Mouse (Mus musculus): ENCODE results near the gene Tmem108. TPM values are rescaled to one million over a fixed set of nuclear protein-coding genes. Genes with fewer than 3 reads are reported as not detected.

The Tmem108 gene
- polyA plus RNA-seq (2015; fragmentation: Nextera tagmentation; extraction: Ambion mirVana): 9.6 and 10.0 TPM in 2 replicates

GRCm38 (mm10) chr9:103761647-103762084, at the start of gene Tmem108:
Gene Tmem108, minus strand, starts transcription at chr9:103761837.
- Histone ChIP-seq H3K4me1 (peaks cover 14% of the 10 kb centered on the region), H3K4me2 (peak within 1 kb of the TSS; percentile 97), H3K9ac (peak within 1 kb of the TSS; percentile 74), H3K36me3 (no peaks in the 10 kb centered on the region), H3K27ac (no peak within 1 kb of the TSS), H3K4me3 (peak within 1 kb of the TSS; percentile 65), H3K9me3 (no peaks in the 10 kb centered on the region), H3K27me3 (peaks cover 31% of the 10 kb centered on the region)
- WGBS: under 1% methylated on average over 51 of the region's 51 CpGs
- ATAC-seq (ENCODE audit: insufficient number of reproducible peaks, insufficient read depth, low FRiP score, low TSS enrichment, low read depth): peak; percentile 90

GRCm38 (mm10) chr9:103789029-103789428, 27.4 kb upstream of the Tmem108 start:
- no peak overlapping the region for H3K9ac ChIP-seq
- H3K9me3 ChIP-seq: no peaks in the 10 kb centered on the region
- H3K4me2 ChIP-seq: no peak overlapping the region
- no peak overlapping the region for H3K4me3 ChIP-seq
- no peak overlapping the region for H3K27ac ChIP-seq
- ATAC-seq (ENCODE audit: insufficient number of reproducible peaks, insufficient read depth, low FRiP score, low TSS enrichment, low read depth): no peak
- H3K4me1 ChIP-seq: no peaks in the 10 kb centered on the region
- WGBS: 85% methylated on average over 1 of the region's 1 CpGs
- no peaks in the 10 kb centered on the region for H3K36me3 ChIP-seq
- H3K27me3 ChIP-seq: no peaks in the 10 kb centered on the region

GRCm38 (mm10) chr9:103784156-103784555, 22.5 kb upstream of the Tmem108 start:
- Histone ChIP-seq H3K9me3 (no peaks in the 10 kb centered on the region), H3K4me3 (no peak overlapping the region), H3K27me3 (no peaks in the 10 kb centered on the region), H3K4me2 (no peak overlapping the region), H3K4me1 (no peaks in the 10 kb centered on the region), H3K27ac (no peak overlapping the region), H3K9ac (no peak overlapping the region), H3K36me3 (no peaks in the 10 kb centered on the region)
- WGBS: 81% methylated on average over 4 of the region's 4 CpGs
- no peak for ATAC-seq (ENCODE audit: insufficient number of reproducible peaks, insufficient read depth, low FRiP score, low TSS enrichment, low read depth)

GRCm38 (mm10) chr9:103783276-103783675, 21.6 kb upstream of the Tmem108 start:
- Histone ChIP-seq H3K27ac (no peak overlapping the region), H3K4me1 (no peaks in the 10 kb centered on the region), H3K27me3 (no peaks in the 10 kb centered on the region), H3K9me3 (no peaks in the 10 kb centered on the region), H3K9ac (no peak overlapping the region), H3K4me2 (no peak overlapping the region), H3K36me3 (no peaks in the 10 kb centered on the region), H3K4me3 (no peak overlapping the region)
- 63% methylated on average over 16 of the region's 16 CpGs for WGBS
- no peak for ATAC-seq (ENCODE audit: insufficient number of reproducible peaks, insufficient read depth, low FRiP score, low TSS enrichment, low read depth)

- no peak overlapping the region for H3K4me2 ChIP-seq
- no peak overlapping the region for H3K27ac ChIP-seq
- H3K27me3 ChIP-seq: no peaks in the 10 kb centered on the region
- no peaks in the 10 kb centered on the region for H3K4me1 ChIP-seq
- WGBS: 77% methylated on average over 7 of the region's 7 CpGs
- no peak overlapping the region for H3K9ac ChIP-seq
- H3K36me3 ChIP-seq: no peaks in the 10 kb centered on the region
- H3K4me3 ChIP-seq: no peak overlapping the region
- ATAC-seq (ENCODE audit: insufficient number of reproducible peaks, insufficient read depth, low FRiP score, low TSS enrichment, low read depth): no peak
- H3K9me3 ChIP-seq: no peaks in the 10 kb centered on the region
Measured at GRCm38 (mm10) chr9:103782306-103782705, 20.7 kb upstream of the Tmem108 start.

GRCm38 (mm10) chr9:103781407-103781806, 19.8 kb upstream of the Tmem108 start:
- Histone ChIP-seq H3K36me3 (no peaks in the 10 kb centered on the region), H3K9ac (no peak overlapping the region), H3K27me3 (no peaks in the 10 kb centered on the region), H3K27ac (no peak overlapping the region), H3K4me2 (no peak overlapping the region), H3K9me3 (no peaks in the 10 kb centered on the region), H3K4me3 (no peak overlapping the region), H3K4me1 (no peaks in the 10 kb centered on the region)
- no peak for ATAC-seq (ENCODE audit: insufficient number of reproducible peaks, insufficient read depth, low FRiP score, low TSS enrichment, low read depth)
- 72% methylated on average over 7 of the region's 7 CpGs for WGBS

GRCm38 (mm10) chr9:103780598-103780997, 19.0 kb upstream of the Tmem108 start:
- no peaks in the 10 kb centered on the region for H3K36me3 ChIP-seq
- H3K4me2 ChIP-seq: no peak overlapping the region
- WGBS: 86% methylated on average over 4 of the region's 4 CpGs
- no peaks in the 10 kb centered on the region for H3K27me3 ChIP-seq
- H3K4me3 ChIP-seq: no peak overlapping the region
- no peak for ATAC-seq (ENCODE audit: insufficient number of reproducible peaks, insufficient read depth, low FRiP score, low TSS enrichment, low read depth)
- no peaks in the 10 kb centered on the region for H3K4me1 ChIP-seq
- H3K27ac ChIP-seq: no peak overlapping the region
- no peak overlapping the region for H3K9ac ChIP-seq
- no peaks in the 10 kb centered on the region for H3K9me3 ChIP-seq

GRCm38 (mm10) chr9:103778185-103778584, 16.5 kb upstream of the Tmem108 start:
- no peak overlapping the region for H3K9ac ChIP-seq
- H3K9me3 ChIP-seq: no peaks in the 10 kb centered on the region
- no peaks in the 10 kb centered on the region for H3K4me1 ChIP-seq
- no peak overlapping the region for H3K4me3 ChIP-seq
- no peaks in the 10 kb centered on the region for H3K36me3 ChIP-seq
- no peak for ATAC-seq (ENCODE audit: insufficient number of reproducible peaks, insufficient read depth, low FRiP score, low TSS enrichment, low read depth)
- no peaks in the 10 kb centered on the region for H3K27me3 ChIP-seq
- 33% methylated on average over 1 of the region's 1 CpGs for WGBS
- H3K27ac ChIP-seq: no peak overlapping the region
- H3K4me2 ChIP-seq: no peak overlapping the region

GRCm38 (mm10) chr9:103761151-103761571, 476 bp downstream of the Tmem108 start:
- peaks cover 31% of the 10 kb centered on the region for H3K27me3 ChIP-seq
- no peak overlapping the region for H3K27ac ChIP-seq
- H3K4me1 ChIP-seq: peaks cover 14% of the 10 kb centered on the region
- peak overlapping the region; percentile 74 for H3K9ac ChIP-seq
- 1% methylated on average over 30 of the region's 30 CpGs for WGBS
- H3K36me3 ChIP-seq: no peaks in the 10 kb centered on the region
- H3K9me3 ChIP-seq: no peaks in the 10 kb centered on the region
- peak overlapping the region; percentile 65 for H3K4me3 ChIP-seq
- H3K4me2 ChIP-seq: peak overlapping the region; percentile 97
- ATAC-seq (ENCODE audit: insufficient number of reproducible peaks, insufficient read depth, low FRiP score, low TSS enrichment, low read depth): no peak

GRCm38 (mm10) chr9:103760356-103760755, 1.3 kb downstream of the Tmem108 start:
- H3K27me3 ChIP-seq: peaks cover 31% of the 10 kb centered on the region
- no peak for ATAC-seq (ENCODE audit: insufficient number of reproducible peaks, insufficient read depth, low FRiP score, low TSS enrichment, low read depth)
- no peaks in the 10 kb centered on the region for H3K9me3 ChIP-seq
- H3K4me1 ChIP-seq: peaks cover 14% of the 10 kb centered on the region
- 17% methylated on average over 8 of the region's 8 CpGs for WGBS
- H3K4me3 ChIP-seq: peak overlapping the region; percentile 65
- 0 out of 2 replicates have a peak overlapping the region, but pooled peaks have one; percentile 74 for H3K9ac ChIP-seq
- H3K36me3 ChIP-seq: no peaks in the 10 kb centered on the region
- H3K27ac ChIP-seq: no peak overlapping the region
- peak overlapping the region; percentile 97 for H3K4me2 ChIP-seq

- H3K9me3 ChIP-seq: no peaks in the 10 kb centered on the region
- peak overlapping the region; percentile 27 for H3K4me2 ChIP-seq
- peaks cover 31% of the 10 kb centered on the region for H3K27me3 ChIP-seq
- no peak for ATAC-seq (ENCODE audit: insufficient number of reproducible peaks, insufficient read depth, low FRiP score, low TSS enrichment, low read depth)
- no peak overlapping the region for H3K9ac ChIP-seq
- H3K36me3 ChIP-seq: no peaks in the 10 kb centered on the region
- H3K4me3 ChIP-seq: no peak overlapping the region
- WGBS: 39% methylated on average over 9 of the region's 9 CpGs
- no peak overlapping the region for H3K27ac ChIP-seq
- peaks cover 14% of the 10 kb centered on the region for H3K4me1 ChIP-seq
Measured at GRCm38 (mm10) chr9:103759829-103760228, 1.8 kb downstream of the Tmem108 start.

- H3K27ac ChIP-seq: no peak overlapping the region
- H3K4me3 ChIP-seq: no peak overlapping the region
- H3K27me3 ChIP-seq: peaks cover 31% of the 10 kb centered on the region
- no peaks in the 10 kb centered on the region for H3K36me3 ChIP-seq
- peaks cover 14% of the 10 kb centered on the region for H3K4me1 ChIP-seq
- ATAC-seq (ENCODE audit: insufficient number of reproducible peaks, insufficient read depth, low FRiP score, low TSS enrichment, low read depth): no peak
- WGBS: 18% methylated on average over 20 of the region's 20 CpGs
- H3K4me2 ChIP-seq: peak overlapping the region; percentile 27
- no peak overlapping the region for H3K9ac ChIP-seq
- no peaks in the 10 kb centered on the region for H3K9me3 ChIP-seq
Measured at GRCm38 (mm10) chr9:103758930-103759695, 2.5 kb downstream of the Tmem108 start.

All from embryonic facial prominence, embryonic 13.5 days (tissue).